ENCODE assay signal across 19 mouse cellular contexts in the genomic region with DNA sequence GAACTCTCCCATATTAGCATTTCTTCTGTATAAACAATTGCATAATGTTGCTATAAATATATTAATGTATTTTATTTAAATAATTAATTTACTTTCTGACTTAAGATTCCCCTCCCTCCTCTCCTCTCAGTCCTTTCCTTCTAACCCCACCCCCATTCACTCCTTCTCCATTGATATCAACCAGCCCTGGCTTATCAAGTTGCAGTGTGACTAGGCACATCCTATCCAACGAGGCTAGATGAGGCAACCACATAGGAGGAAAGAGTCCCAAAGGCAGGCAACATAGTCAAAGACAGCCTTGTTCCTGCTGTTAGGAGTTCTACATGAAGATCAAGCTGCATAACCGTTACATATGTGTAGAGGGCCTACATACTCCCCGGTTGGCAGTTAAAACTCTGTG.
"Had no signal": no experiment of that assay in that cellular context is flagged by ENCODE, and none has a peak within 500 bp of the region (broad histone marks: within the 10 kb centered on the region; RNA-seq: fewer than 3 reads in every experiment).

No protein-coding gene starts in this region.

- H3K36me3 ChIP-seq: limb, embryonic 10.5 days; limb, embryonic 13.5 days; neural tube, embryonic 12.5 days; neural tube, embryonic 15.5 days; stomach, embryonic 15.5 days had no signal

- ATAC-seq: inflammation-experienced regulatory T-cells, adult 6 months; intestine, embryonic 16.5 days had no signal

- H3K9ac ChIP-seq: limb, embryonic 13.5 days; neural tube, embryonic 12.5 days; neural tube, embryonic 15.5 days; stomach, embryonic 15.5 days had no signal

- DNase-seq: kidney, adult 18-20 months; kidney, adult 9 months; kidney, postnatal 14 days; kidney, postnatal 4 days; lung, adult 2 months; lung, postnatal 14 days; lung, postnatal 4 days; midbrain, embryonic 14.5 days; right cerebral cortex, postnatal 25 days; spleen, adult 18-20 months; thymus, postnatal 36 days had no signal

- H3K9me3 ChIP-seq: limb, embryonic 10.5 days; limb, embryonic 13.5 days; neural tube, embryonic 12.5 days; neural tube, embryonic 15.5 days; stomach, embryonic 15.5 days had no signal

- H3K27me3 ChIP-seq: neural tube, embryonic 12.5 days; neural tube, embryonic 15.5 days; stomach, embryonic 15.5 days had no signal

- H3K4me3 ChIP-seq: limb, embryonic 10.5 days; limb, embryonic 13.5 days; neural tube, embryonic 12.5 days; neural tube, embryonic 15.5 days; stomach, embryonic 15.5 days had no signal

- H3K4me2 ChIP-seq: limb, embryonic 13.5 days; midbrain, embryonic 11.5 days; neural tube, embryonic 12.5 days; neural tube, embryonic 15.5 days; stomach, embryonic 15.5 days had no signal

- H3K4me1 ChIP-seq: limb, embryonic 10.5 days; limb, embryonic 13.5 days; neural tube, embryonic 12.5 days; neural tube, embryonic 15.5 days; stomach, embryonic 15.5 days had no signal

- H3K27ac ChIP-seq: limb, embryonic 10.5 days; limb, embryonic 13.5 days; neural tube, embryonic 12.5 days; neural tube, embryonic 15.5 days; stomach, embryonic 15.5 days had no signal
